Comparison of ENCODE assay signal across 18 mouse cellular contexts in genomic region chr12:104748946-104749345, GRCm38 (mm10). TPM values are rescaled to one million over a fixed set of nuclear protein-coding genes. Genes with fewer than 3 reads are reported as not detected.
DNase-seq lines count a peak whose midpoint lies in the region; ATAC-seq lines count a peak whose summit lies in the region.
"Had no signal": no experiment of that assay in that cellular context is flagged by ENCODE, and none has a peak within 500 bp of the region (broad histone marks: within the 10 kb centered on the region; RNA-seq: fewer than 3 reads in every experiment).

No protein-coding gene starts in this region.

- H3K27me3 ChIP-seq in heart, embryonic 13.5 days (replicated peaks), result no peaks in the 10 kb centered on the region
- no peaks in the 10 kb centered on the region for H3K27me3 ChIP-seq in midbrain, embryonic 12.5 days
- H3K27me3 ChIP-seq in midbrain, embryonic 13.5 days, result no peaks in the 10 kb centered on the region
- H3K27me3 ChIP-seq in embryonic facial prominence, embryonic 13.5 days, result no peaks in the 10 kb centered on the region
- H3K27me3 ChIP-seq: embryonic facial prominence, embryonic 15.5 days; liver, embryonic 13.5 days had no signal

- DNase-seq in heart, postnatal 4 days, result no peak
- DNase-seq in induced T-regulatory cell, adult 2 months (ENCODE audit: low read depth), result peak; percentile 8
- DNase-seq in adrenal gland, postnatal 10 days, result no peak
- DNase-seq in cerebellum, postnatal 10 days, result no peak
- DNase-seq: cerebellum, adult 11-12 months; cerebellum, postnatal 14 days; gastrocnemius, postnatal 36 days; kidney, postnatal 25 days; liver, embryonic 13.5 days; lung, embryonic 14.5 days had no signal

- no peak overlapping the region for H3K4me2 ChIP-seq in heart, embryonic 13.5 days
- H3K4me2 ChIP-seq in midbrain, embryonic 12.5 days (replicated peaks), result peak overlapping the region; percentile 89; the same call in 1 of the 2 replicates
- H3K4me2 ChIP-seq in midbrain, embryonic 13.5 days (replicated peaks), result no peak overlapping the region
- H3K4me2 ChIP-seq in embryonic facial prominence, embryonic 13.5 days, result peak overlapping the region; percentile 94; the same call in 1 of the 2 replicates

- no peak overlapping the region for H3K4me3 ChIP-seq in heart, embryonic 13.5 days
- H3K4me3 ChIP-seq in midbrain, embryonic 12.5 days, result no peak overlapping the region
- no peak overlapping the region for H3K4me3 ChIP-seq in midbrain, embryonic 13.5 days (replicated peaks)
- H3K4me3 ChIP-seq in embryonic facial prominence, embryonic 13.5 days, result no peak overlapping the region
- H3K4me3 ChIP-seq: embryonic facial prominence, embryonic 15.5 days; liver, embryonic 13.5 days had no signal

- peaks cover 66% of the 10 kb centered on the region for H3K4me1 ChIP-seq in heart, embryonic 13.5 days
- peaks cover 48% of the 10 kb centered on the region for H3K4me1 ChIP-seq in midbrain, embryonic 12.5 days
- H3K4me1 ChIP-seq in midbrain, embryonic 13.5 days (replicated peaks), result peaks cover 53% of the 10 kb centered on the region
- H3K4me1 ChIP-seq in embryonic facial prominence, embryonic 13.5 days, result peaks cover 36% of the 10 kb centered on the region

- H3K27ac ChIP-seq in heart, embryonic 13.5 days (replicated peaks), result no peak overlapping the region
- H3K27ac ChIP-seq in midbrain, embryonic 12.5 days (replicated peaks), result no peak overlapping the region
- no peak overlapping the region for H3K27ac ChIP-seq in midbrain, embryonic 13.5 days
- H3K27ac ChIP-seq in embryonic facial prominence, embryonic 13.5 days, result no peak overlapping the region
- H3K27ac ChIP-seq: embryonic facial prominence, embryonic 15.5 days; heart, embryonic 10.5 days; liver, embryonic 13.5 days had no signal

- H3K36me3 ChIP-seq in heart, embryonic 13.5 days, result peaks cover 12% of the 10 kb centered on the region; the same call in 1 of the 2 replicates
- H3K36me3 ChIP-seq in midbrain, embryonic 12.5 days, result peaks cover 4% of the 10 kb centered on the region; the same call in 1 of the 2 replicates
- H3K36me3 ChIP-seq in midbrain, embryonic 13.5 days, result 0 out of 2 replicates have a peak, but pooled peaks cover 2% of the 10 kb centered on the region
- peaks cover 13% of the 10 kb centered on the region; the same call in 1 of the 2 replicates for H3K36me3 ChIP-seq in embryonic facial prominence, embryonic 13.5 days

- H3K9me3 ChIP-seq in heart, embryonic 13.5 days, result no peaks in the 10 kb centered on the region
- no peaks in the 10 kb centered on the region for H3K9me3 ChIP-seq in midbrain, embryonic 12.5 days
- no peaks in the 10 kb centered on the region for H3K9me3 ChIP-seq in midbrain, embryonic 13.5 days
- no peaks in the 10 kb centered on the region for H3K9me3 ChIP-seq in embryonic facial prominence, embryonic 13.5 days
- H3K9me3 ChIP-seq: embryonic facial prominence, embryonic 15.5 days; heart, embryonic 10.5 days; liver, embryonic 13.5 days had no signal

- 72% methylated on average over 2 of the region's 2 CpGs for WGBS in heart, embryonic 13.5 days
- 85% methylated on average over 2 of the region's 2 CpGs for WGBS in midbrain, embryonic 12.5 days
- 88% methylated on average over 2 of the region's 2 CpGs for WGBS in midbrain, embryonic 13.5 days
- WGBS in embryonic facial prominence, embryonic 13.5 days, result 82% methylated on average over 2 of the region's 2 CpGs

- 0 out of 2 replicates have a peak overlapping the region, but pooled peaks have one; percentile 90 for H3K9ac ChIP-seq in heart, embryonic 13.5 days
- H3K9ac ChIP-seq in midbrain, embryonic 12.5 days (replicated peaks), result no peak overlapping the region
- H3K9ac ChIP-seq in midbrain, embryonic 13.5 days (replicated peaks), result no peak overlapping the region
- no peak overlapping the region for H3K9ac ChIP-seq in embryonic facial prominence, embryonic 13.5 days
- H3K9ac ChIP-seq: embryonic facial prominence, embryonic 15.5 days; liver, embryonic 13.5 days; lung, embryonic 14.5 days had no signal

- ATAC-seq in heart, embryonic 13.5 days (ENCODE audit: extremely low read depth, insufficient number of reproducible peaks, low FRiP score, low TSS enrichment), result no peak
- no peak for ATAC-seq in midbrain, embryonic 12.5 days (ENCODE audit: low FRiP score, low read depth)
- no peak for ATAC-seq in midbrain, embryonic 13.5 days
- ATAC-seq in embryonic facial prominence, embryonic 13.5 days (ENCODE audit: insufficient number of reproducible peaks, insufficient read depth, low FRiP score, low TSS enrichment, low read depth), result no peak
- ATAC-seq: intestine, postnatal 0 days; midbrain, embryonic 16.5 days had no signal

RNA-seq across cellular contexts. Expression of gene Dicer1, which starts 2.8 kb away (rescaled TPM):
- 26.0 and 28.0 TPM in 2 replicates for polyA plus RNA-seq in heart, embryonic 13.5 days (2015; fragmentation: Nextera tagmentation; extraction: Ambion mirVana)
- total RNA-seq in heart, postnatal 4 days (2021), result 10 to 100 TPM; 55.3 to 60.0 TPM
- polyA plus RNA-seq in midbrain, embryonic 12.5 days (2016; fragmentation: Nextera tagmentation; extraction: Ambion mirVana), result 55.9 and 63.1 TPM in 2 replicates
- polyA plus RNA-seq in midbrain, embryonic 13.5 days (2015; fragmentation: Nextera tagmentation; extraction: Ambion mirVana), result 52.3 and 53.9 TPM in 2 replicates
- 45.1 and 47.2 TPM in 2 replicates for polyA plus RNA-seq in embryonic facial prominence, embryonic 13.5 days (2015; fragmentation: Nextera tagmentation; extraction: Ambion mirVana)
- total RNA-seq in adrenal gland, postnatal 10 days (2021), result 10 to 100 TPM; 49.4 to 56.8 TPM

Comparison
In these comparisons a context has a peak if more than half of its experiments do, and no peak if none do; other contexts are left out.
1. H3K4me2 ChIP-seq: peak in midbrain, embryonic 12.5 days (single experiment) and embryonic facial prominence, embryonic 13.5 days (single experiment); none in heart, embryonic 13.5 days (single experiment) and midbrain, embryonic 13.5 days (single experiment).